Mouse (Mus musculus): Measurements from ENCODE around the gene Timm8a2.
"Not testable (repeated sequence)": the region's sequence is repeated elsewhere in the genome, so short reads cannot be mapped to it uniquely, and the experiment has no call there.

The Timm8a2 gene

DNA sequence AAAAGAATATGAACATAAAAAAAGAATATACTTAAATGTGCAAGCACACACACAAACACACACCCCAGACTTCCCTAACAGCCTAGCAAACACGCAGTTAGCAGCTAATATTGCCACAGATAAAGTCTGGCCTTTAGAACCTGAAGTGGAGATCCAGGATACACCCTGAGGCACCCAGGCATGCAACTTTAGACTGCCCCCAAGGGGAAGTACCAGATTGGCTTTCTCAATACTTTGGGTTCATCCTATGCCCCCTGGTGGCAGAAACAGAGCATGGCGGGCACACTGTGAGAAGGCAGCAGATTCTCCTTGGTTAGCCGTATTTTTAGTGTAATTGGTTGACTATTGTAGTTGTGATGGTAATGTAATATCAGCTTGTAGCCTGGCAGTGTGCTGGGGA, 26.2 kb downstream of the Timm8a2 start:
- peak; percentile 88 for DNase-seq (ENCODE audit: low read depth, low spot score)

DNA sequence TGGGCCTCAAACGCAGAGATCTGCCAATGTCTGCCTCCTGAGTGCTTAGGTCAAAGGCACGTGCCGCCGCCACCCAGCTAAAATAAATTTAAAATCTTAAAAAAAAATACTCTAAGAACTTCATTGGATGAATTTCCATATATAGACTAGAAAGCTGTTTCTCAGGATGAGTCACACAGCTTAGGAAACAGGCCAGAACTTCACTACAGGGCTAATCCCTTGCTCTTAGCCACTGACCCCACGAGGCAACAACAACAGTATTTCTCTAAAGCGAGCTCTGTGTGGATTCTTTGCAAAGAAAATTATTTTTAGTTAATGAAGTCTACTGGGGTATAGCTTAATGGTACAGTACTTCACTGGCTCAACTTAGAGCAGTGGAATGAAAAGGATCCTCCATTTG, 26.9 kb downstream of the Timm8a2 start:
- no peak for DNase-seq (ENCODE audit: low read depth, low spot score)

DNA sequence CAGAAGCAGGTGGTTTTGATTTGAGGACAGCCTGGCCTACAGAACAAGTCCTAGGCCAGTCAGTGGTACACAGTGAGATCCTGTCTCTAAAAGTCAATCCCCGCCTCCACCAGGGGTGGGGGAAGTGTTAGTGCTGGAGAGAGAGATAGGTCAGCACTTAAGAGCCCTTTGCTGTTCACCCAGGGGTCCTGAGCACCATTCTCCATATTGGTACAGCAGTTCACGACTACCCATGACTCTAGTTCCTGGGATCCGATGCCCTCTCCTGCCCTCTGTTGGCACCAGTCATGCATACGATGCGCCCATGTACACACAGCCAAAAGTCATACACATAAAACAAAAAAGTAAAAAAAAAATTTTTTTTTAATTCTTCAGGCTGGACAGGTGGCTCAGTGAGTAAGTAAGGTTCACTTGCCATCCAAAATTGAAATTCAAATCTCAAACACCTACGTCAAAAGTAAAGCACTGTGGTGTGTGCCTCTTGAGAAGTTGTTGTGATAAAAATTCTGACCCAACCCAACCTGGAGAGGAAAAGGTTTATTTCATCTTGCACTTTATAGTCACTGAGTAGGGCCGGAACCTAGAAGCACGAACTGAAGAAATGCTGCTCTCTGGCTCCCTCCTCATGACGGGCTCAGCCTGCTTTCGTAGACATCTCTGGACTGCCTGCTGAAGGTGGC, 28.1 kb downstream of the Timm8a2 start:
- DNase-seq (ENCODE audit: low read depth, low spot score), result no peak

DNA sequence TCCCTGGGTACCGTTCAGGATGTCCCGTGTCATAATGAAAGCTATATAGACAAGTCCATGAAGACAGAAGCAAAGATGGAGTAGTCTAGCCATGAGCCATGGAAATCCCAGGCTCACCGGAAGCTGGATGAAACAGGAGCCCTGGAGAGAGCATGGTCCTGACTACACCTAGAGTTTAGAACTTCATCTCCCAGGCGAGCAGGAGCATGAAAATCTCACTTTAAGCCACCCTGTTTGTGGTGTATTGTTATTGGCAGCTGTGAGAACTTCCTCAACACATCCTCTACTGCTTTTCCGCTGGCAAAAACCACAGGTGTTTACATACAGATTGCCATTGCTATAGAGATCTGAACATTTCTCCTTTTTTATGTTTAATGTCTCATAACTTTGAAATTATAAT, 29.1 kb downstream of the Timm8a2 start:
- no peak for DNase-seq (ENCODE audit: low read depth, low spot score)

GRCm38 (mm10) chr14:122064519-122064918, 30.0 kb downstream of the Timm8a2 start:
- DNase-seq (ENCODE audit: low read depth, low spot score), result peak; percentile 80

GRCm38 (mm10) chr14:122066243-122066642, 31.8 kb downstream of the Timm8a2 start:
- no peak for DNase-seq (ENCODE audit: low read depth, low spot score)

- not testable (repeated sequence) for DNase-seq (ENCODE audit: low read depth, low spot score)
Observed at GRCm38 (mm10) chr14:122068036-122068435, 33.6 kb downstream of the Timm8a2 start.

DNA sequence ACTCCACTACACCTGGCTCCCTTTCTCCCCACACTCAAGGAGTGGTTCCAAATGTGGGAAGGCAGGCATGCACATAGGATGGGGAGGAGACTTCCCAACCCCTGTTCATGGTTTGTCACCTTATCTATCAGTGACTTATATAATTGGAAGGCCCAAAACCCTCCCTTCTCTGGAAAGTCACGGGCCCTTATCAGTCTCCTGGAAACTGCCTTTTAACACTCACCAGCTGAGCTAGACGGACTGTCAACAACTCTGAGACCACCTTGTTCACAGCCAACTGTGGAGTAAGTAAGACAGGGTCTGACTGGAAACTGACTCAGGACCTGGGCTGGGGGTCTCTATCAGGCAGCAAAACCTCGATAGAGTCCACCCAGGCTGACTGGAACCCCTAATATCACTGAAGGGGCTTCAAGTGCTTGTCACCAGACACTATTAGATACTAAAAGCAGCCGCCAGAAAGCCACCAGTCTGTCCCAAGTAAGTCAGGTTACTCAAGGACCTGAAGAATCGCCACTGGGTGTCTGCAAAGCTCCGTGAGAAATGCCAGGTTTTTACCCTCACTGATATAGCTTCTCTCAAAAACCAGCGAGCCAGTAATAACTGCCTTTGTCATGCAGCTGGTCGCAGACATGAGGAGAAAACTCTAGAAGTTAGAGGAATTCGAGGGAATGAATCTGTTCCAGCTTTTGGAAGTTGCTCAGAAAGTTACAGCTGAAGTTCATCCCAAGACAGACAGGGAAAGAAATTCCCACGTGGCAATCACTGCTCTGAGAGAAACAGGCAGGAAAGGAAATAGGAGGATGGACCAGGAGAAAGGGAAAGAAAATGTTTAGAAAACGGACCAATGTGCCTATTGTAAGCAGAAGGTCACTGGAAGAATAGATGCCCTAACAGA, 34.6 kb downstream of the Timm8a2 start:
- no peak for DNase-seq (ENCODE audit: low read depth, low spot score)

DNA sequence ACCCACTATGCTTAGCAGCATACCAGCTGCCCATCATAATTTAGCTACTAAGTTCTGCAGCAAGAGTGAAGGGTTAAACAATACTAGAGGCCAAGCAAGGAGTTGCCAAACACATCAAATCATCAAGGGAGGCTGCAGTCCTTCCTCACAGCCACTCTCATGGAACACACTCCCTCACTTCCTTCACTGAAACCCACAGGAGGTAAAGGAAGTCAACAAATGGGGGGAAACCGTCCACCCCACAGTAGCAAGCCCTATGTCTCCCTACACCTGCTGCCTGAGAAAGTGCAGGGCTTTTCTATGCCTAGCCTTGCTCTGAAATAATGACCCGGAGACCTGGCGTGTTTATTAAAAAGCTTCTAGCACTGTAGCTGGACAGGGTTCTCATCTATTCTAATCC, 35.5 kb downstream of the Timm8a2 start:
- no peak for DNase-seq (ENCODE audit: low read depth, low spot score)

DNA sequence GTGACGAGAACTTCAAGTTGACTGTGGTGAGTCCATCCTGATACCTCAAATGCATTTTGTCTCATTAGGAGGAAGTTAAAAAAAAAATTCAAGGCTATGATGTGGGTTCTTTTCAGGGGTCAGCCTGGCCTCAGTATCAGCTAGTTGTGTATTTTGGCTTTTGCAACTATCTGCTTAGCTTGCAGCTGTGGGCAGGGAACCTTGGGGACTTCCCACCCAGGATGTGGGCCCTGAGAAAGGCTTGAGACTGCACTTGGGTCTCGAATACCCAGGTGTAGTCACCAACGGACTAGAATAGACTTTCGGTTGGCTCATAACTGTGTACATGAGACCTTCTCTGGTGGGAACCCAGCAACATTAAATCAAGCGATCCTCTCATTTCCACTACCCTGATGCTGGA, 38.9 kb downstream of the Timm8a2 start:
- DNase-seq (ENCODE audit: low read depth, low spot score), result no peak

DNA sequence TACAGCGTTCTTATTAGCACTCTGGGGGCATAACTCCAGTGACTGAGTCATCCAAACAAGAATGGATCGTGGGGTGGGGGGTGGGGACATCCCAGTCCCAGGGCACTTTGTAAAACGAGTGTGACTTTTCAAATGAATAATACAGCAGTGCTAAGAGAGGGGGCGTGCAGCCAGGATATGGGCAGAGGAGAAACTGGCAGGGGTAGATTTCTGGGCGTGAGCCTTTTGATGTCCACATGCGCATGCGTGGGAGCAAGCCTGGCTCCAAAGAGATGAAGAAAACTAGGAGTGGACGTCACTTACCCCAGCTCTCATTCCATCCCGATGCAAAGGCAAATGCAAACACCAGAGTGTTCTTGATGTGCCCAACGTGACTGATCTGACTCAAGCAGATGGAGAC, 39.9 kb downstream of the Timm8a2 start:
- no peak for DNase-seq (ENCODE audit: low read depth, low spot score)

GRCm38 (mm10) chr14:122075485-122076200, 41.2 kb downstream of the Timm8a2 start:
- DNase-seq (ENCODE audit: low read depth, low spot score), result peak; percentile 54

GRCm38 (mm10) chr14:122077017-122077416, 42.5 kb downstream of the Timm8a2 start:
- DNase-seq (ENCODE audit: low read depth, low spot score), result no peak

DNA sequence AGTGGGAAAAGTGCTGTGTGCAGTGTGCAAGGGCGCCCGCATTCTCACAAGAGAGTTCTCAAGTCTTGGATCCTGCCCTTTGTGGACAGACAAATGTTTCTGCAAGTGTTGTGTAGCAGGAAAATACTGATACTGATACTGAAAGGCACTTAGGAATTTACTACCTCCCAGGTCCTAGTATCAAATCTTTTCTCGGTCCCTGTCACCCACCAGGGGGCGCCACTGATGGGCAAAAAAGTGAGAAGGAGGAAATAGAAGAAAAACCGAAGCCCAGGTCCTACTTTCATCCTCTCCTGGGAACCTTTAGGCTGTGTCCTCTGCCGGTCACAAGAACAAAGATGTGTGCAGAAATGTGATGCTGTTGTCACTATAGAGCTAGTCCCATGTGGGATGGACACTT, 45.0 kb downstream of the Timm8a2 start:
- peak; percentile 80 for DNase-seq (ENCODE audit: low read depth, low spot score)

DNA sequence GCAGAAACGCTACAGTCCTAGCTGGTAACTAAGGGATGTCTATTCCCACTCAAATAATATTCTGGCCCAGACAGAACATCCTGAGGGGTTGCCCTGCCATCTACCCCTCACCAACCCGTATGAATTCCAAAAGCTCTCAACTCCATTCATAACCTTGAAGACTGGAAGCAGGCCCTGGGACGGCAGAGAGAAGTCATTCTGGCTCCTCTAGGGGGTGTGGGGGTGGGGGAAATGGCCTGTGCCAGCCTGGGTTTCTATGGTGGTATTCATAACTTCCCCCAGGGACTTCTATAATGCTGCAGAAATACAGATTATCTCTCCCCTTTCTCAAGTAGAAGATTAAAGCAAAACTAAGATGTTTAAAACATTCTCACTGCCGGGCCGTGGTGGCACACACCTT, 45.4 kb downstream of the Timm8a2 start:
- peak; percentile 74 for DNase-seq (ENCODE audit: low read depth, low spot score)

DNA sequence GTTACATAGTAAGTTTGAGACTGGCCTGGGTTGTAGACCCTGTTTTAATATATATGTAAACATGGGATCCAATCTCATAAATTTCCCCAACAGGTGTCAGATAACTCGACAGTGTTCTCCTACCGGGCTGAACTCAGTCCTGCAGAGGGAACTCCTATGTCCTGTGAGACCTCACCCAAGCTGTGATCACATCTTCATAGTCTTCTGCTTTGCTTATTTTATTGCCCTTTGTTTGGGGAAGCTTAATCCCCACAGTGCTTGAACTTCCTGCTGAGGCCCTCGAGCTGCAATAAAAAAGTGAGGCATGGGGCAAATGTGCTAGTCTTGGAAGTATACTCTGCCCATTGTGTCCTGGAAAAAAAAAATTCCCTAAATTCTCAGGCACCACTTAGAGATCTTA, 46.8 kb downstream of the Timm8a2 start:
- DNase-seq (ENCODE audit: low read depth, low spot score), result no peak

DNA sequence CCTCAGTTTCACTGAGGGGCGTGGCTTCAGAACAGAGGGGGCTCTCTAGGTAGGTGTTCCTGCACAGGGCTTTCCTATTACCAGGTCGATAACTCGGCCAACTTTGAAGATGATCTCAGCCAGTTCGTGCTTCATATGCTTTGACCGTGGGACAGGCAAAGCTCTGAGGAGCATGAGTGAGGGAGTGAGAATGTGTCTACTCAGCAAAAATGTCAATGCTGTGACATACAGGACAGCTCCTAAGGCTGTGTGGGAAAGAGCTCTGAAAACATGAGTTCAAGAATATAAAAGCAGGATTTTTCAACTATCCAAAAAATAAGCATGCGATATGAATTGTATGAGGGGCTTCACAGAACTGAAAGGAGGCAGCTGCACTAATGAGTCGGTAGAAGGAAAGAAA, 49.0 kb downstream of the Timm8a2 start:
- no peak for DNase-seq (ENCODE audit: low read depth, low spot score)

DNA sequence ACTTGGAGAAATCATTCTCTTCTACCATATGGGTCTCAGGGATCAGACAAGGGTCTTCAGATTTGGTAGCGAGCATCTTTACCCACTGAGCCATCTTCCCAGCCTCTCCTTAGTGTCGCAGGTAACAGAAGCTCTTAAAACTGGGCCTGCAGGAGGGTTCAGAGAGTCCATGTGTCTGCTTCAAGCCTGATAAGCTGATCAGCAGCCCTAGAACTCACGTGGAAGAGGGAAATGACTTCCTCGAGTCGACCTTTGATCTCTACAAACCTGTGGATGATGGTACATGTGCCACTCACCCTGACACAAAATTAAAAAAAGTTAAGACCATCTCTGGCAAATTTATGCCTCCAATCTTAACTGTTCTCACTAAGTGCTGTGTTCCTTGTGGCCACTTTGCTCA, 53.5 kb downstream of the Timm8a2 start:
- DNase-seq (ENCODE audit: low read depth, low spot score), result no peak

All from ZHBTc4 (cell line).